Mouse (Mus musculus) intestine, embryonic 16.5 days (tissue): ENCODE measurements around the gene Drd4. TPM values are rescaled to one million over a fixed set of nuclear protein-coding genes. Genes with fewer than 3 reads are reported as not detected.

Experiments
- ATAC-seq: fragments of 200-750 bp; cut with Nextera tagmentation; 2 replicates; pipeline ENCODE4 v1.8.0; 2017; ENCODE audit warnings: moderate TSS enrichment, moderate library complexity
- H3K27ac ChIP-seq: fragments of 300-500 bp; sonication (generic); 2 replicates; pipeline ENCODE4 v1.5.1; 2014; ENCODE audit warnings: mild to moderate bottlenecking, low read length
- H3K27me3 ChIP-seq: fragments of 300-500 bp; sonication (generic); replicated peaks from 2 replicates; pipeline ENCODE4 v1.6.1; 2014; ENCODE audit warnings: low read length, control low read depth, mixed read lengths; ENCODE audit not compliant: control insufficient read depth, insufficient read depth
- H3K36me3 ChIP-seq: fragments of 300-500 bp; sonication (generic); 2 replicates; pipeline ENCODE4 v1.6.1; 2014; ENCODE audit warnings: low read length, control low read depth; ENCODE audit not compliant: control insufficient read depth, insufficient read depth
- H3K4me1 ChIP-seq: fragments of 300-500 bp; sonication (generic); 2 replicates; pipeline ENCODE4 v1.6.1; 2014; ENCODE audit warnings: low read length, control low read depth, mixed read lengths; ENCODE audit not compliant: control insufficient read depth, insufficient read depth
- H3K4me2 ChIP-seq: fragments of 300-500 bp; sonication (generic); 2 replicates; pipeline ENCODE4 v1.6.1; 2014; ENCODE audit warnings: low read depth, low read length, control low read depth
- H3K4me3 ChIP-seq: fragments of 300-500 bp; sonication (generic); 2 replicates; pipeline ENCODE4 v1.5.1; 2014; ENCODE audit warnings: mild to moderate bottlenecking, low read length
- H3K9ac ChIP-seq: fragments of 300-500 bp; sonication (generic); 2 replicates; pipeline ENCODE4 v1.6.1; 2014; ENCODE audit warnings: low read depth, low read length
- H3K9me3 ChIP-seq: fragments of 300-500 bp; sonication (generic); 2 replicates; pipeline ENCODE4 v1.6.1; 2016; ENCODE audit warnings: low read length, control low read depth; ENCODE audit not compliant: control insufficient read depth
- whole genome bisulfite sequencing: fragments of 180-500 bp; shearing (Covaris S2); extraction: QIAGEN DNeasy Blood & Tissue Kit; methylation state at CpG from one replicate; pipeline ENCODE4 v1.1.7; 2014; 5-methylcytosine and 5-hydroxymethylcytosine counted together
- polyA plus RNA-seq: library from polyadenylated mRNA; unstranded; fragments of >200 nt; fragmentation: Nextera tagmentation; extraction: Ambion mirVana; gene quantifications from 2 replicates; pipeline ENCODE4 v1.2.1, GENCODE M21; 2015

Gene Drd4
- polyA plus RNA-seq, 1 experiment from 2014 or later = 0.48 TPM

DNA sequence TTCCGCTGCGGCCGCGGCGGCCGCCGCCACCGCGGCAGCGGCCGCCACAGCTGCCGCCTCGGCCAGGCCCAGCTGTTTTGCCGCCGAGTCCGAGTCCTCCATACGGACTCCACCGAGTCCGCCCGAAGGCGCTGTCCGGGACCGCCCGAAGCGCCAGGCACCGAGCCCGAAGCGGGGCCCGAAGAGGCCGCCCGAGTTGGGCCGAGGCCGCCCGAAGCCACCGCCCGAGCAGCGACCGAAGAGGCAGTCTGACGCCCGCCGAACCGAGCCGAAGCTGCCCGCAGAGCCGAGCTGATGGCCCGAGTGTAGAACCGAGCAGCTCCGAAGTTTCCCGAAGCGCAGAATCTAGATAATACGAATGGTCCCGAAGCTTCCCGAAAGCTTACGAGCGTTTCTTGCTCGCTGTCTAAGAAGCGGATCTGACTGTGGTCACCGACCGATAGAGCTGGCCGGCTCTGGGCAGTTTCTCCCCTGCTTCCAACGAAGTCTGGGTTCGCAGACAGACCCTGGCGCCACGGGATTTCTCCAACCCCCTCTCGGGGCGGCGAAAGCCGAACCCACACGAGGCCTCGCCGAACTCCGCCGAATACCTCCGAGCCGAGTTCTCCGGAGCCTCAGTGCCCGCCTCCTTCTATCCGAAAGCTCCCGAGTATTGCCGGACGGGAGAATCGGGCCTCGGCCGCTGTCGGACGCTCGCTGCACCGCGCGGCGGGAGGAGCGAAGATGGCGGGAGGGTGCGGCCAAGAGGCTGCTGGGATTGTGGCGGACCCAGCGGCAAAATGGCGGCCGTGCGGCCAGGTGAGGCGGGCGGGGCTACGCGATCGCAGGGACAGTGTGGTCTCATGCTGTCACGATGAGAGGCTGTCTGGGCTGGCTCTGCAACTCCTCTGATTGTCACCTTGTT is 35.9 kb downstream of the Drd4 start, which contains the start of the genes Deaf1 and Tmem80:
Gene Deaf1, minus strand, starts transcription at position 222 of the 904 bp plus-strand sequence.
Gene Tmem80, plus strand, starts transcription at position 271 of the 904 bp plus-strand sequence.
- WGBS = under 1% methylated on average over 105 of the region's 105 CpGs
- peak; percentile 95 for ATAC-seq
- Histone ChIP-seq H3K9me3 (no peaks in the 10 kb centered on the region), H3K4me3 (peak within 1 kb of the TSS; percentile 71), H3K27me3 (no peaks in the 10 kb centered on the region), H3K4me1 (peaks cover 20% of the 10 kb centered on the region), H3K4me2 (peak within 1 kb of the TSS; percentile 99), H3K36me3 (peaks cover under 1% of the 10 kb centered on the region; the same call in 1 of the 2 replicates), H3K9ac (peak within 1 kb of the TSS; percentile 95), H3K27ac (peak within 1 kb of the TSS; percentile 100)

- Histone ChIP-seq H3K9ac (peak overlapping the region; percentile 95), H3K4me1 (peaks cover 20% of the 10 kb centered on the region), H3K4me2 (peak overlapping the region; percentile 66), H3K27ac (peak overlapping the region; percentile 100), H3K9me3 (no peaks in the 10 kb centered on the region), H3K4me3 (peak overlapping the region; percentile 71), H3K27me3 (no peaks in the 10 kb centered on the region), H3K36me3 (0 out of 2 replicates have a peak, but pooled peaks cover 5% of the 10 kb centered on the region)
- peak; percentile 29 for ATAC-seq
- WGBS = 14% methylated on average over 24 of the region's 24 CpGs
Observed at GRCm38 (mm10) chr7:141328373-141328990, 36.7 kb downstream of the Drd4 start.

DNA sequence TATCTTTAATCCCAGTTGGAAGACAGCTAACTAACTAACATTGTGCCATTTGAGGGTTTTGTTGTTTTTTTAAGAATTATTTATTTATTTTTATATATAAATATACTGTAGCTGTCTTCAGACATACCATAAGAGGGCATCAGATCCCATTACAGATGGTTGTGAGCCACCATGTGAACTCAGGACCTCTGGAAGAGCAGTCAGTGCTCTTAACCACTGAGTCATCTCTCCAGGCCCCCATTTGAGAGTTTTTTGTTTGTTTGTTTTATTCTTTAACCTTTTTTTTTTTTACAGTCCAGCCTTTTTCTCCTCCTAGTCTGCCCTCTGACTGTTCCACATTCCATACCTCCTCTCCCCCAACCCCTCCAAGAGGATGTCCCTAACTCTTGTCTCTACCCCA is 38.9 kb downstream of the Drd4 start:
- ATAC-seq = no peak
- Histone ChIP-seq H3K9me3 (no peaks in the 10 kb centered on the region), H3K4me1 (peaks cover 16% of the 10 kb centered on the region), H3K27ac (no peak overlapping the region), H3K9ac (no peak overlapping the region), H3K27me3 (no peaks in the 10 kb centered on the region), H3K4me2 (no peak overlapping the region), H3K36me3 (0 out of 2 replicates have a peak, but pooled peaks cover 5% of the 10 kb centered on the region), H3K4me3 (no peak overlapping the region)

DNA sequence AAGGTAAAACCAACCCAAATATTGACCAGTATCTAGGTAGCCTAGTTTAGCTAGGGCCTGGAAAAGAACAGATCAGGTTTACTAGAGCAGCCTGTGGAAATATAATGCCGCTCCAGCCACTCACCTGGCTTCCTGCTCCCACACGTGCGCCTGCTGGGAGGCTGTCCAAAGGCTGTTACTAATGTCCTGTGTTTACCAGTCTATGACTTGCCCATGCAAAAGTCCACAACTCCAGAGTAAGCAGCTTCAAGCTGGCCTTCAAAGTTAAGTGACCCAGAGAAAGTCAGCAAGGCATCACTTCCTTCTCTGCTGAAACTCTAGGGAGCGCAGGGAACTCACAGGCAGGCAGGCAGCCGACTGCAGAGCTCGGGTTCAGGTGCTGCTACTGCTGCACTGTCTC is 40.2 kb downstream of the Drd4 start:
- H3K36me3 ChIP-seq = 0 out of 2 replicates have a peak, but pooled peaks cover 5% of the 10 kb centered on the region
- ATAC-seq = no peak
- H3K27ac ChIP-seq = 0 out of 2 replicates have a peak overlapping the region, but pooled peaks have one; percentile 1
- H3K27me3 ChIP-seq = no peaks in the 10 kb centered on the region
- no peaks in the 10 kb centered on the region for H3K9me3 ChIP-seq
- WGBS = 78% methylated on average over 6 of the region's 6 CpGs
- peaks cover 3% of the 10 kb centered on the region for H3K4me1 ChIP-seq
- H3K4me2 ChIP-seq = no peak overlapping the region
- H3K9ac ChIP-seq = no peak overlapping the region
- H3K4me3 ChIP-seq = no peak overlapping the region

DNA sequence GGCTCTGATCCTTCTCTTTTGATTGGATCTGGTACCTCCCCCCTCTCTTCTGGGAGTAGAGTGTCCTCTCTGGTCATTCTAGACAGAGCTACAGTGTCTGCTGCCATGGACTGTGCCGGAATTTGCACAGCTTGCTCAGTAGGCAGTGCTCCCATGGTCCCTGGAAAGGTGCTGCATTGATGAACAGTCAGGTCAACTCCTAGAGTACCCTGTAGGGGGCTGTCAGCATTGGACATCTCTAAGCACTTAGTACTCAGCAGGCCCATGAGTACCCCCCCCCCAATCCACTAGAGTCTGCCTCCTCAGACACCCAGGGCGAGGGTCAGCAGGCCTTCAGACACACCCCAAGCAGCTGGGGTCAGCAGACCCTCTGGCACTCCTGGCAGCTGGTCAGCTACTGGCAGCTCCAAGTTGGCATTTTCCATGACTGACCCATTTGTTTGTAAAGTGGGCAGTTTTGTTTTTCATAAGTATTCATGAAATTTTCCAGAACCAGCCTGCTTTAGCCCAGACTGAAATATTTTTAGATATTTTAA is 43.3 kb downstream of the Drd4 start:
- H3K4me3 ChIP-seq = no peak overlapping the region
- H3K27me3 ChIP-seq = no peaks in the 10 kb centered on the region
- 79% methylated on average over 2 of the region's 2 CpGs for WGBS
- H3K4me2 ChIP-seq = no peak overlapping the region
- no peak overlapping the region for H3K27ac ChIP-seq
- H3K4me1 ChIP-seq = peaks cover 11% of the 10 kb centered on the region
- H3K9me3 ChIP-seq = no peaks in the 10 kb centered on the region
- H3K9ac ChIP-seq = no peak overlapping the region
- 0 out of 2 replicates have a peak, but pooled peaks cover 5% of the 10 kb centered on the region for H3K36me3 ChIP-seq
- ATAC-seq = no peak

DNA sequence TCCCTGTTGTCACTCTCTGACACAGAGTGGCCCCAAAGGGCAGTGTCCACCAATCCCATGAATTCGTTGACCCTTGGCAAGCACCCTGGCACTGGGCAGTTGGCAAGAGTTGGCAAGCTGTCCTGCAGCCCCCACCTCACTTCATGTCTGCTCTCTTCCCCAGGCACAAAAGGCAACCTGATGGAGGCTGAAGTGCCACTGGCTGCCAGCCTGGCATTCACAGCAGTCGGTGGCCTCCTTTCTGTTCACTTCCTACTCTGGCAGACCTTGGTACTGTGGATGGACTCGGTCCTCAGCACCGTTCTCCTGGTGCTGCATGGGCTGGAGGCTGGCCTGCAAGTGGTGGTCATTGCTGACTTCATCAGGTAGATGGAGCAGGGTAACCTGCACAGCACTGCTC is 43.9 kb downstream of the Drd4 start:
- Histone ChIP-seq H3K9ac (no peak overlapping the region), H3K36me3 (0 out of 2 replicates have a peak, but pooled peaks cover 5% of the 10 kb centered on the region), H3K4me2 (no peak overlapping the region), H3K4me1 (peaks cover 11% of the 10 kb centered on the region), H3K9me3 (no peaks in the 10 kb centered on the region), H3K27me3 (no peaks in the 10 kb centered on the region), H3K27ac (no peak overlapping the region), H3K4me3 (no peak overlapping the region)
- 88% methylated on average over 4 of the region's 4 CpGs for WGBS
- no peak for ATAC-seq

DNA sequence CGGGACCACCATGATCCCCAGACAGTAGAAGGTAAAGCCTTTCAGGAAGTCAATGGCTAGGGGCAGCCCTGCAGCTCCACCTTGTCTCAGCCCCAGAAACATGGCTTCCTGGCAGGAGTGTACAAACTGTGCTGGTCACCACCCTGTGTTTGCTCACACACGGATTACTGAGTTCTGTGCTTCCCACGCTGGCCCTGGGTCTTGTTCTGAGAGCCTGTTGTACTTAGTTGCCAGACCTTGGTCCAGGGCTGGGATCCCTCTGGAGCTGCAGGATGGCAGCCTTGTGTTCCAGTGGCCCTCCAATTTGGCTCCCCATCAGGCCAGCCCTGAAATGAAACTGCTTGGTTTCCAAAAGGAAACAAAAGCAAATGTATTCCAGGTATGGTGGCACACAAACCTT is 44.5 kb downstream of the Drd4 start:
- H3K9ac ChIP-seq = no peak overlapping the region
- no peaks in the 10 kb centered on the region for H3K9me3 ChIP-seq
- H3K27me3 ChIP-seq = no peaks in the 10 kb centered on the region
- ATAC-seq = no peak
- H3K36me3 ChIP-seq = 0 out of 2 replicates have a peak, but pooled peaks cover 5% of the 10 kb centered on the region
- no peak overlapping the region for H3K4me3 ChIP-seq
- H3K4me1 ChIP-seq = peaks cover 11% of the 10 kb centered on the region
- 77% methylated on average over 3 of the region's 3 CpGs for WGBS
- no peak overlapping the region for H3K4me2 ChIP-seq
- H3K27ac ChIP-seq = no peak overlapping the region

- H3K27ac ChIP-seq = peak overlapping the region; percentile 97
- peak overlapping the region; percentile 77 for H3K9ac ChIP-seq
- no peak for ATAC-seq
- H3K9me3 ChIP-seq = no peaks in the 10 kb centered on the region
- H3K4me2 ChIP-seq = peak overlapping the region; percentile 56
- peak overlapping the region; percentile 58 for H3K4me3 ChIP-seq
- peaks cover 5% of the 10 kb centered on the region; the same call in 1 of the 2 replicates for H3K36me3 ChIP-seq
- WGBS = 71% methylated on average over 3 of the region's 3 CpGs
- peaks cover 24% of the 10 kb centered on the region for H3K4me1 ChIP-seq
- H3K27me3 ChIP-seq = no peaks in the 10 kb centered on the region
Observed at GRCm38 (mm10) chr7:141337716-141338416, 46.1 kb downstream of the Drd4 start.
